Mouse (Mus musculus) MEL (cell line): ENCODE data around the gene Oxct1. TPM values are rescaled to one million over a fixed set of nuclear protein-coding genes. Genes with fewer than 3 reads are reported as not detected.

Source experiments
- DNase-seq: peaks from one replicate; pipeline ENCODE4 v3.0.0; 2011; ENCODE audit warnings: low read depth, low spot score
- H3K27ac ChIP-seq: 2 replicates; pipeline ENCODE4 v1.5.1; 2012; ENCODE audit warnings: low read depth, mild to moderate bottlenecking, control low read depth, low read length, moderate library complexity; ENCODE audit not compliant: control insufficient read depth
- H3K27me3 ChIP-seq, 2 experiments: fragments of 150-350 bp in 1 of 2; sonication (generic) in 1 of 2; 2 replicates each; pipeline ENCODE4 v1.6.1; 2012; ENCODE audit warnings: low read length in 2 of 2, mild to moderate bottlenecking in 2 of 2, improper control_type of control experiment in 1 of 2, moderate library complexity in 1 of 2; ENCODE audit not compliant: insufficient read depth in 2 of 2, control insufficient read depth in 1 of 2
- H3K36me3 ChIP-seq, 2 experiments: 2 replicates each; pipeline ENCODE4 v1.6.1; 2012 to 2014; ENCODE audit warnings: low read length in 2 of 2, improper control_type of control experiment in 1 of 2, inconsistent platforms in 1 of 2, mild to moderate bottlenecking in 1 of 2; ENCODE audit not compliant: insufficient read depth in 2 of 2, control insufficient read depth in 1 of 2
- H3K4me1 ChIP-seq, 2 experiments: fragments of 150-350 bp in 1 of 2; sonication (generic) in 1 of 2; 2 replicates each; pipeline ENCODE4 v1.6.1; 2012; ENCODE audit warnings: low read length in 2 of 2, improper control_type of control experiment in 1 of 2, mild to moderate bottlenecking in 1 of 2; ENCODE audit not compliant: insufficient read depth in 2 of 2, control insufficient read depth in 1 of 2
- H3K4me3 ChIP-seq, 2 experiments: fragments of 150-350 bp in 1 of 2; sonication (generic) in 1 of 2; 2 replicates each; pipeline ENCODE4 v1.5.1; 2012; ENCODE audit warnings: low read depth in 2 of 2, low read length in 2 of 2, mild to moderate bottlenecking in 2 of 2, moderate library complexity in 2 of 2, control low read depth in 1 of 2, improper control_type of control experiment in 1 of 2; ENCODE audit not compliant: control insufficient read depth in 1 of 2, insufficient read depth in 1 of 2
- H3K79me2 ChIP-seq: 2 replicates; pipeline ENCODE4 v1.6.1; 2012; ENCODE audit warnings: mild to moderate bottlenecking, low read length, moderate library complexity; ENCODE audit not compliant: control insufficient read depth, poor library complexity, insufficient read depth
- H3K9ac ChIP-seq: 2 replicates; pipeline ENCODE4 v1.6.1; 2012; ENCODE audit warnings: low read depth, mild to moderate bottlenecking, control low read depth, low read length, moderate library complexity; ENCODE audit not compliant: control insufficient read depth, poor library complexity, severe bottlenecking
- H3K9me3 ChIP-seq: fragments of 150-350 bp; sonication (generic); replicated peaks from 2 replicates; pipeline ENCODE4 v1.6.1; 2012; ENCODE audit warnings: mild to moderate bottlenecking, low read length, improper control_type of control experiment, moderate library complexity; ENCODE audit not compliant: insufficient read depth
- BHLHE40 ChIP-seq: IDR thresholded peaks from 2 replicates; pipeline ENCODE4 v1.6.1; 2012; ENCODE audit warnings: low read depth, mild to moderate bottlenecking, inconsistent platforms, low read length, improper control_type of control experiment, borderline replicate concordance
- E2F4 ChIP-seq: IDR thresholded peaks from 2 replicates; pipeline ENCODE4 v1.6.1; 2011; ENCODE audit warnings: low read depth, low read length, improper control_type of control experiment, borderline replicate concordance
- GATA1 ChIP-seq: IDR thresholded peaks from 2 replicates; pipeline ENCODE4 v1.6.1; 2011; ENCODE audit warnings: low read depth, low read length, improper control_type of control experiment
- HCFC1 ChIP-seq: IDR thresholded peaks from 2 replicates; pipeline ENCODE4 v1.6.1; 2012; ENCODE audit warnings: low read depth, mild to moderate bottlenecking, inconsistent platforms, low read length, improper control_type of control experiment, moderate library complexity
- JUND ChIP-seq: IDR thresholded peaks from 2 replicates; pipeline ENCODE4 v1.6.1; 2011; ENCODE audit warnings: low read depth, mild to moderate bottlenecking, improper control_type of control experiment, low read length
- MEF2A ChIP-seq: IDR thresholded peaks from 2 replicates; pipeline ENCODE4 v1.6.1; 2014; ENCODE audit warnings: low read depth, mild to moderate bottlenecking, inconsistent platforms, low read length, improper control_type of control experiment; ENCODE audit not compliant: poor library complexity, insufficient replicate concordance, severe bottlenecking; ENCODE audit errors: extremely low read depth
- MYB ChIP-seq: IDR thresholded peaks from 2 replicates; pipeline ENCODE4 v1.6.1; 2011; ENCODE audit warnings: mild to moderate bottlenecking, low read depth, low read length, improper control_type of control experiment
- NELFE ChIP-seq: IDR thresholded peaks from 2 replicates; pipeline ENCODE4 v1.6.1; 2011; ENCODE audit warnings: low read depth, low read length, improper control_type of control experiment
- POLR2AphosphoS5 ChIP-seq: IDR thresholded peaks from 2 replicates; pipeline ENCODE4 v1.6.1; 2012; ENCODE audit warnings: low read depth, borderline replicate concordance, mild to moderate bottlenecking, inconsistent platforms, low read length, moderate library complexity, mixed read lengths
- RCOR1 ChIP-seq: IDR thresholded peaks from 2 replicates; pipeline ENCODE4 v1.6.1; 2012; ENCODE audit warnings: low read depth, mild to moderate bottlenecking, inconsistent platforms, low read length, improper control_type of control experiment
- SIN3A ChIP-seq: IDR thresholded peaks from 2 replicates; pipeline ENCODE4 v1.6.1; 2012; ENCODE audit warnings: low read length, improper control_type of control experiment, inconsistent platforms
- SMC3 ChIP-seq: IDR thresholded peaks from 2 replicates; pipeline ENCODE4 v1.6.1; 2011; ENCODE audit warnings: low read depth, low read length, improper control_type of control experiment
- TAL1 ChIP-seq: IDR thresholded peaks from 2 replicates; pipeline ENCODE4 v1.6.1; 2012; ENCODE audit warnings: mild to moderate bottlenecking, inconsistent platforms, low read length, moderate library complexity, mixed read lengths
- UBTF ChIP-seq: IDR thresholded peaks from 2 replicates; pipeline ENCODE4 v1.6.1; 2012; ENCODE audit warnings: low read depth, mild to moderate bottlenecking, inconsistent platforms, low read length, improper control_type of control experiment, moderate library complexity, borderline replicate concordance; ENCODE audit not compliant: insufficient read depth
- polyA plus RNA-seq, 2 experiments: library from polyadenylated mRNA; stranded (reverse) in 1 of 2; unstranded in 1 of 2; fragments of >175 nt in 1 of 2; fragments of >200 nt in 1 of 2; gene quantifications; 2 replicates each; pipeline versions ENCODE4 v1.2.1 to v1.2.4; 2012; ENCODE audit warnings: low replicate concordance in 2 of 2, low read depth in 1 of 2; ENCODE audit not compliant: insufficient read length in 2 of 2, insufficient read depth in 1 of 2, missing spikeins in 1 of 2
- total RNA-seq: library from RNA; depleted of rRNA; stranded (reverse); fragments of 300-350 nt; gene quantifications from 2 replicates; pipeline ENCODE4 v1.2.3, GENCODE M21; 2012

Gene Oxct1
- total and polyA plus RNA-seq, 3 experiments, result 112 to 168 TPM; not detected in 1

- Histone ChIP-seq H3K27me3 (no peaks in the 10 kb centered on the region), H3K4me3 (no peak overlapping the region), H3K4me1 (peaks cover 0 to 3% of the 10 kb centered on the region in 2 experiments; a peak in 1 of 4 replicates), H3K9ac (no peak overlapping the region), H3K9me3 (no peaks in the 10 kb centered on the region), H3K79me2 (no peaks in the 10 kb centered on the region; the same call in 1 of the 2 replicates), H3K27ac (no peak overlapping the region), H3K36me3 (peaks cover 0 to 6% of the 10 kb centered on the region in 2 experiments; a peak in 2 of 4 replicates)
- DNase-seq, result no peak
- TF ChIP-seq E2F4 (no peak), JUND (no peak), TAL1 (no peak), BHLHE40 (no peak)
Observed at GRCm38 (mm10) chr15:4000536-4000935, 25.6 kb upstream of the Oxct1 start.

- H3K79me2 ChIP-seq, result no peaks in the 10 kb centered on the region
Observed at GRCm38 (mm10) chr15:4013873-4014272, 12.3 kb upstream of the Oxct1 start.

GRCm38 (mm10) chr15:4020711-4021110 is 5.5 kb upstream of the Oxct1 start:
- Histone ChIP-seq H3K9me3 (no peaks in the 10 kb centered on the region), H3K9ac (no peak overlapping the region), H3K4me3 (no peak overlapping the region), H3K27me3 (no peaks in the 10 kb centered on the region), H3K36me3 (no peaks in the 10 kb centered on the region), H3K79me2 (no peaks in the 10 kb centered on the region), H3K4me1 (no peaks in the 10 kb centered on the region; a peak in 1 of 4 replicates), H3K27ac (no peak overlapping the region)
- TF ChIP-seq TAL1 (no peak), RCOR1 (no peak), NELFE (no peak), MEF2A (no peak), HCFC1 (no peak), SIN3A (no peak)
- DNase-seq, result no peak

More at GRCm38 (mm10) chr15:4013873-4014272, 12.3 kb upstream of the Oxct1 start:
- Histone ChIP-seq H3K27ac (no peak overlapping the region), H3K4me1 (no peaks in the 10 kb centered on the region), H3K27me3 (no peaks in the 10 kb centered on the region), H3K36me3 (no peaks in the 10 kb centered on the region), H3K9ac (no peak overlapping the region), H3K4me3 (no peak overlapping the region), H3K9me3 (no peaks in the 10 kb centered on the region)
- TF ChIP-seq MYB (no peak), POLR2AphosphoS5 (no peak), E2F4 (no peak), UBTF (no peak), GATA1 (no peak), SMC3 (no peak)
- no peak for DNase-seq
